Mouse (Mus musculus) adrenal gland, adult 2 months (tissue): ENCODE measurements at regions not wholly inside any gene's neighbourhood (a gene's known extent, or its start where the extent isn't known, plus 50 kb on each side); places are given as distances from the start of the nearest gene placed in this dataset.

Source experiments
- DNase-seq: peaks from one replicate; pipeline ENCODE4 v3.0.0; 2021

DNA sequence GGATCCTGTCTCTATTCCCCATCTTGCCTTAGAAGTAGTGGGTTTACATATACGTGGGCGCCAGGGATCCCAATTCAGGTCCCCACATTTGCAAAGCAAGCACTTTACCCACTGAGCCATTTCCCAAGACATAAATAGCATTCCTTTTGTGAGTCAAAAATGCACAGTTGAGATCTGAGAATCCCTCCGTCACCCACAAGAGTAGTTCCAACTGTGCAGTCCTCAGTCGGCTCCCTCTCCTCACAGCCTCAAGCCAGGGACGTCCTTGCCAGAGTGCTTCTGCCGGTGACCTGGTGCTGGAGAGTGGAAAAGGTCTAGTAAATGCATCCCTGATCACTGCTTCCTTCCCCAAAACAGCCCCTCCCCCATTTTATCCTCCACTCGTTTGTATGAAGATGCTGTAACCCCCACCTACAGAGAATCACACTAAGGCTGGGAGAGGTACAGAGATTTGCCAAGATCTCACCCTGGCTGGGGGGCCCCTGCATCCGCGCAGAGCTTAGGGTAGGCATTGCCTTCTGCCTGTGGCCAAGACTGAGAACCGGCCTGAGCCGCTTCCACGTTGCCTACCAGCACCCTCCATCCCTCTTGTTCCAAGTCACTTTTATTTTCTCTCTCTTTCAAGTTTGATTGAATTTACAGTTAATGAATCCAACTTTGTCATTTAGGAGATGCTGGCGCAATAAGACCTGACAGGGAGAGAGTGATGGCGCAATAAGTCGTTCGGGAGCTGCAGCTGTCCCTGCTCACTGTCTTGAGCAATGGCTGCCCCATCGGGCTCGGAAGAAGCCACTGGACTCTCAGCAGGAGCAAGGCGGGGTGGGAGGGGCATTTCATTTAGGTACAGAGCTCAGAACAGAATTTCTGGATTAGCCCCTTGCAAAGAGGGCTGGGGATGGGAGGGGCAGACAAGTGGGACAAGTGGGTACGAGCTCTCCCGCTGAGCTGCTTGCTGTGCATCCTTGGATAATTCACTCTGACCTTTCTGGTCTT, 74.5 kb upstream of the Zfp618 start:
- peak; percentile 51 for DNase-seq

DNA sequence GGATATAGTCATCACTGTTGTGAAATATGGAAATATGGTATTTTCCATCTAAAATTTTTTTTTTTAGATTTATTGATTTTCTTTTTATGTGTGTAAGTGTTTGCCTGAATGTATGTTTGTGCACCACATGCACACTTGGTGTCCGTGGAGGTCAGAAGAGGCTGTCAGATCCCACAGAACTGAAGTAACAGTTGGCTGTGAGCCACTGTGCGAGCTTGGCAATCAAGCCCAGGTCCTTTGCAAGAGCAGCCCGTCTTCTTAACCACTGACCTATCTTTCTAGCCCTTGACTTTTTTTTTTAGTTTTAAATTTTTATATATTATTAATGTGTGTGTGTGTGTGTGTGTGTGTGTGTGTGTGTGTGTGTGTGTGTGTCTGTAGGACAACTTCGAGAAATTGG, 52.5 kb upstream of the Zfp618 start:
- DNase-seq: peak; percentile 26
